Mouse (Mus musculus): Measurements from ENCODE around the gene Gm21985.

DNA sequence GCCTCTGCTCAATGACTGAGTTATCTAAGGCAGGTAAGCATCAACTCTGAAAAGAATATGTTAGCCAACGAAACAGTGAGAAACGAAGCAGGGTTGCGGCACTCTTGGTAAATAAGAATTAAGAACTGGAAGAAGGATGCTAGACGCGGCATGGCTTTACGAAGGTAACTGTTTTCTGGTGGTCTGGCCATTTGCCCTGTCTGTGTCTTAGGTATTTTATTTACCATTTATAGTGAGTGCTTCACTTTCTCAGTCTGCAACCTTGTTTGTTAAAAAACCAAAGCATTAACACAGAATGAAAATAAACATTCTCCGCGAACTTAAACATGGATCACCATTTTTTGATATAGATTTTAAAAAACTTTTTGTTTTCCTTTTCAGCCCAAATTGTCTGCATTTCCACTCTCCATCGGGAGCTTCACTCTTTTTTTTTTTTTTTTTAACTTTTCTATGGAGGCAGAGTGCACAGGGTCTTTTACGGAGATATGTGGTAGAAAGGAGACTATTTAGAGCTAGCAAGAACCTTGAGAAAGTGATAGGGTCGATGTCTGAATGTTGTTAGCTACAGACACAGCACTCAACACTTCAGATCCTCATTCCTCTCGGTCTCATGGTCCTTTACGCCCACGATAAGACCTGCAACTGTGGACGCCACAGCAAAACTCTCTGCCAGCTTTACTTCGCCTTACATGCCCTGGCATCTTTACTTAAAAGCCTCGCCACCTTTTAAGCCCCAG is 188.2 kb downstream of the Gm21985 start:
- TF ChIP-seq EP300 (IDR thresholded peaks at IDR 0.05) = no peak
- TF ChIP-seq CTCF (IDR thresholded peaks at IDR 0.05) = no peak
